Mouse (Mus musculus): ENCODE measurements at regions not wholly inside any gene's neighbourhood (a gene's known extent, or its start where the extent isn't known, plus 50 kb on each side); places are given as distances from the start of the nearest gene placed in this dataset.

- DNase-seq (ENCODE audit: low read depth, low spot score) = no peak
Observed at GRCm38 (mm10) chr7:40670401-40670800, 227.7 kb upstream of the Vstm2b start.

- no peak for DNase-seq (ENCODE audit: low read depth, low spot score)
Observed at GRCm38 (mm10) chr7:40671068-40671467, 227.1 kb upstream of the Vstm2b start.

- no peak for DNase-seq (ENCODE audit: low read depth, low spot score)
Observed at GRCm38 (mm10) chr7:40672348-40672747, 225.8 kb upstream of the Vstm2b start.

- no peak for DNase-seq (ENCODE audit: low read depth, low spot score)
Observed at GRCm38 (mm10) chr7:40674397-40674796, 223.7 kb upstream of the Vstm2b start.

GRCm38 (mm10) chr7:40677601-40678000, 220.5 kb upstream of the Vstm2b start:
- DNase-seq (ENCODE audit: low read depth, low spot score) = peak; percentile 40

GRCm38 (mm10) chr7:40680567-40680966, 217.6 kb upstream of the Vstm2b start:
- no peak for DNase-seq (ENCODE audit: low read depth, low spot score)

GRCm38 (mm10) chr7:40680993-40681392, 217.1 kb upstream of the Vstm2b start:
- no peak for DNase-seq (ENCODE audit: low read depth, low spot score)

- DNase-seq (ENCODE audit: low read depth, low spot score) = no peak
Observed at GRCm38 (mm10) chr7:40683176-40683575, 215.0 kb upstream of the Vstm2b start.

GRCm38 (mm10) chr7:40683641-40684040, 214.5 kb upstream of the Vstm2b start:
- DNase-seq (ENCODE audit: low read depth, low spot score) = no peak

GRCm38 (mm10) chr7:40687005-40687404, 211.1 kb upstream of the Vstm2b start:
- no peak for DNase-seq (ENCODE audit: low read depth, low spot score)

- DNase-seq (ENCODE audit: low read depth, low spot score) = peak; percentile 65
Observed at GRCm38 (mm10) chr7:40688546-40688945, 209.6 kb upstream of the Vstm2b start.

- no peak for DNase-seq (ENCODE audit: low read depth, low spot score)
Observed at GRCm38 (mm10) chr7:40693755-40694154, 204.4 kb upstream of the Vstm2b start.

GRCm38 (mm10) chr7:40697551-40697950, 200.6 kb upstream of the Vstm2b start:
- DNase-seq (ENCODE audit: low read depth, low spot score) = no peak

- DNase-seq (ENCODE audit: low read depth, low spot score) = peak; percentile 88
Observed at GRCm38 (mm10) chr7:40698309-40698708, 199.8 kb upstream of the Vstm2b start.

GRCm38 (mm10) chr7:40699633-40700032, 198.5 kb upstream of the Vstm2b start:
- no peak for DNase-seq (ENCODE audit: low read depth, low spot score)

GRCm38 (mm10) chr7:40700656-40701055, 197.5 kb upstream of the Vstm2b start:
- DNase-seq (ENCODE audit: low read depth, low spot score) = no peak

- peak; percentile 90 for DNase-seq (ENCODE audit: low read depth, low spot score)
Observed at GRCm38 (mm10) chr7:40702191-40703045, 195.7 kb upstream of the Vstm2b start.

GRCm38 (mm10) chr7:40708231-40708630, 189.9 kb upstream of the Vstm2b start:
- no peak for DNase-seq (ENCODE audit: low read depth, low spot score)

- DNase-seq (ENCODE audit: low read depth, low spot score) = no peak
Observed at GRCm38 (mm10) chr7:40717991-40718390, 180.1 kb upstream of the Vstm2b start.

- DNase-seq (ENCODE audit: low read depth, low spot score) = no peak
Observed at GRCm38 (mm10) chr7:40736971-40737468, 161.1 kb upstream of the Vstm2b start.

- no peak for DNase-seq (ENCODE audit: low read depth, low spot score)
Observed at GRCm38 (mm10) chr7:40737496-40737895, 160.6 kb upstream of the Vstm2b start.

- no peak for DNase-seq (ENCODE audit: low read depth, low spot score)
Observed at GRCm38 (mm10) chr7:40738174-40738573, 160.0 kb upstream of the Vstm2b start.

- no peak for DNase-seq (ENCODE audit: low read depth, low spot score)
Observed at GRCm38 (mm10) chr7:40742553-40743151, 155.5 kb upstream of the Vstm2b start.

All from skeletal muscle tissue, adult 2 months (tissue).